Mouse (Mus musculus) heart, postnatal 25 days (tissue): Measurements from ENCODE around the gene Dnali1. TPM values are rescaled to one million over a fixed set of nuclear protein-coding genes. Genes with fewer than 3 reads are reported as not detected.

Experiments used
- DNase-seq: peaks from one replicate; pipeline ENCODE4 v3.0.0; 2022; ENCODE audit warnings: low spot score
- intact Hi-C: fragments of 180-260 bp; cut with DNase I; formaldehyde crosslinking; loops from one replicate; pipeline ENCODE4 v1.15.1; 2025
- total RNA-seq, 2 experiments: library from RNA; stranded (reverse); gene quantifications; 2 replicates each; pipeline ENCODE4 v1.2.3; 2021

The Dnali1 gene
- total RNA-seq, 2 experiments from 2014 or later = not detected

- DNase-seq = no peak
- intact Hi-C loops = no loop called here
Observed at GRCm38 (mm10) chr4:125055385-125055784, 10.1 kb downstream of the Dnali1 start.

- no peak for DNase-seq
- intact Hi-C loops = no loop called here
Observed at GRCm38 (mm10) chr4:125044454-125044853, 21.0 kb downstream of the Dnali1 start.

- DNase-seq = no peak
- intact Hi-C loops = loop anchor here (5.0 kb wide), 1 partner anchor 33 kb away; the partner anchor contains the start of genes Dnali1 and Snip1
Observed at GRCm38 (mm10) chr4:125034341-125034740, 31.2 kb downstream of the Dnali1 start.

- DNase-seq = peak; percentile 87
- intact Hi-C loops = loop anchor here (5.0 kb wide), 1 partner anchor 37 kb away; the partner anchor contains the start of genes Dnali1 and Snip1
Observed at GRCm38 (mm10) chr4:125029891-125030614, 35.5 kb downstream of the Dnali1 start.

- no peak for DNase-seq
- intact Hi-C loops = no loop called here
Observed at GRCm38 (mm10) chr4:125020780-125021538, 44.5 kb downstream of the Dnali1 start.

GRCm38 (mm10) chr4:125017431-125017830 is 48.1 kb downstream of the Dnali1 start:
- intact Hi-C loops = no loop called here
- no peak for DNase-seq

- intact Hi-C loops = no loop called here
- DNase-seq = peak; percentile 13
Observed at GRCm38 (mm10) chr4:125015806-125016635, 49.5 kb downstream of the Dnali1 start, which contains the start of gene Gnl2. TSS of gene Gnl2 (plus strand) at chr4:125016585.

- DNase-seq = no peak
- intact Hi-C loops = no loop called here
Observed at GRCm38 (mm10) chr4:125008712-125009111, 56.8 kb downstream of the Dnali1 start.

- no peak for DNase-seq
- intact Hi-C loops = no loop called here
Observed at GRCm38 (mm10) chr4:125008220-125008619, 57.3 kb downstream of the Dnali1 start.

GRCm38 (mm10) chr4:125007460-125007859 is 58.0 kb downstream of the Dnali1 start:
- intact Hi-C loops = no loop called here

More at GRCm38 (mm10) chr4:125007460-125007859, 58.0 kb downstream of the Dnali1 start:
- DNase-seq = no peak

Other genes starting within 250 kb of the Dnali1 start
- gene Yrdc, start 215.0 kb downstream of the Dnali1 start, total RNA-seq = 10 to 100 TPM; 16.1 to 16.6 TPM
- gene 1110065P20Rik, start 214.5 kb downstream of the Dnali1 start, total RNA-seq = 10 to 100 TPM; 21.8 to 23.8 TPM
- under 1 TPM; 0.08 to 0.29 TPM for gene Maneal, start 203.5 kb downstream of the Dnali1 start, total RNA-seq
- gene Epha10, start 184.8 kb downstream of the Dnali1 start, total RNA-seq = not detected
- gene 9930104L06Rik, start 128.7 kb downstream of the Dnali1 start, total RNA-seq = 1 to 10 TPM; 7.4 to 7.9 TPM
- 1 to 10 TPM in 1 of 2 experiments, under 1 TPM in 1; 0.88 to 1.4 TPM for gene Cdca8, start 126.4 kb downstream of the Dnali1 start, total RNA-seq
- gene Rspo1, start 79.3 kb downstream of the Dnali1 start, total RNA-seq = 1 to 10 TPM; 3.1 to 3.6 TPM
- 10 to 100 TPM; 25.9 to 27.0 TPM for gene Gnl2, start 49.1 kb downstream of the Dnali1 start, total RNA-seq
- 1 to 10 TPM; 7.6 to 8.8 TPM for gene Snip1, start 969 bp upstream of the Dnali1 start, total RNA-seq
- gene Meaf6, start 19.4 kb upstream of the Dnali1 start, total RNA-seq = 10 to 100 TPM; 21.1 to 22.0 TPM
- gene Zc3h12a, start 62.1 kb upstream of the Dnali1 start, total RNA-seq = 1 to 10 TPM; 3.5 to 4.1 TPM